Mouse (Mus musculus) megakaryocyte, adult 5-6 weeks (primary cell): ENCODE measurements around the gene Bbs9. TPM values are rescaled to one million over a fixed set of nuclear protein-coding genes. Genes with fewer than 3 reads are reported as not detected.
"Not testable (repeated sequence)": the region's sequence is repeated elsewhere in the genome, so short reads cannot be mapped to it uniquely, and the experiment has no call there.

Experiments used
- ATAC-seq: 2 replicates; pipeline ENCODE4 v1.8.0; 2016; ENCODE audit warnings: mild to moderate bottlenecking, inconsistent platforms; ENCODE audit not compliant: poor library complexity, severe bottlenecking
- total RNA-seq, 2 experiments: library from RNA; stranded (forward) in 1 of 2; stranded (reverse) in 1 of 2; fragments of 153-499, 151-499 nt in 1 of 2; fragments of 221-1000, 200-1000 nt in 1 of 2; gene quantifications; 2 replicates each; pipeline versions ENCODE4 v1.2.3 to v1.2.4; 2015 to 2017

Gene Bbs9
- total RNA-seq (2015): 7.3 and 12.2 TPM in 2 replicates
- total RNA-seq (2017): 8.2 and 13.2 TPM in 2 replicates

GRCm38 (mm10) chr9:22475424-22475868, at the start of gene Bbs9:
TSS of gene Bbs9 (plus strand) at chr9:22475715.
- ATAC-seq: peak; percentile 98

- ATAC-seq: no peak
Measured at GRCm38 (mm10) chr9:22428028-22428665, 47.4 kb upstream of the Bbs9 start.

GRCm38 (mm10) chr9:22428666-22429410, 46.7 kb upstream of the Bbs9 start:
- ATAC-seq: no peak

GRCm38 (mm10) chr9:22429533-22430241, 45.8 kb upstream of the Bbs9 start:
- ATAC-seq: 0 out of 2 replicates have a peak, but pooled peaks have one; percentile 24

- no peak for ATAC-seq
Measured at GRCm38 (mm10) chr9:22430315-22430840, 45.1 kb upstream of the Bbs9 start.

GRCm38 (mm10) chr9:22433221-22433620, 42.3 kb upstream of the Bbs9 start:
- ATAC-seq: no peak

- ATAC-seq: no peak
Measured at GRCm38 (mm10) chr9:22434101-22434500, 41.4 kb upstream of the Bbs9 start.

GRCm38 (mm10) chr9:22438826-22439225, 36.7 kb upstream of the Bbs9 start:
- ATAC-seq: no peak

GRCm38 (mm10) chr9:22443157-22443556, 32.4 kb upstream of the Bbs9 start:
- ATAC-seq: peak; percentile 68

GRCm38 (mm10) chr9:22445123-22445522, 30.4 kb upstream of the Bbs9 start:
- ATAC-seq: no peak

- peak; percentile 78 for ATAC-seq
Measured at GRCm38 (mm10) chr9:22447213-22447612, 28.3 kb upstream of the Bbs9 start.

GRCm38 (mm10) chr9:22448420-22448819, 27.1 kb upstream of the Bbs9 start:
- no peak for ATAC-seq

- no peak for ATAC-seq
Measured at GRCm38 (mm10) chr9:22449209-22449608, 26.3 kb upstream of the Bbs9 start.

GRCm38 (mm10) chr9:22452697-22453096, 22.8 kb upstream of the Bbs9 start:
- ATAC-seq: no peak

- ATAC-seq: no peak
Measured at GRCm38 (mm10) chr9:22453501-22453924, 22.0 kb upstream of the Bbs9 start.

- ATAC-seq: not testable (repeated sequence)
Measured at GRCm38 (mm10) chr9:22453990-22454389, 21.5 kb upstream of the Bbs9 start, which contains the start of gene Gm17545. TSS of gene Gm17545 (plus strand) at chr9:22454290.

- no peak for ATAC-seq
Measured at GRCm38 (mm10) chr9:22455041-22455440, 20.5 kb upstream of the Bbs9 start.

- ATAC-seq: 0 out of 2 replicates have a peak, but pooled peaks have one; percentile 15
Measured at GRCm38 (mm10) chr9:22457142-22457835, 18.2 kb upstream of the Bbs9 start.

GRCm38 (mm10) chr9:22461946-22462345, 13.6 kb upstream of the Bbs9 start:
- ATAC-seq: no peak

- ATAC-seq: no peak
Measured at GRCm38 (mm10) chr9:22466212-22466611, 9.3 kb upstream of the Bbs9 start.
